Mouse (Mus musculus) regulatory T cell (primary cell): Measurements from ENCODE around the gene Trim47.
"Not testable (repeated sequence)": the region's sequence is repeated elsewhere in the genome, so short reads cannot be mapped to it uniquely, and the experiment has no call there.

Experiments
- in situ Hi-C: fragments of 300-600 bp; cut with MboI, MseI; formaldehyde crosslinking; loops from one replicate; pipeline ENCODE4 v1.15.1; 2025; ENCODE audit warnings: high pct_unique_total_duplicates

Trim47 gene

GRCm38 (mm10) chr11:116138096-116138467, 11.1 kb upstream of the Trim47 start:
- in situ Hi-C loops: no loop called here

DNA sequence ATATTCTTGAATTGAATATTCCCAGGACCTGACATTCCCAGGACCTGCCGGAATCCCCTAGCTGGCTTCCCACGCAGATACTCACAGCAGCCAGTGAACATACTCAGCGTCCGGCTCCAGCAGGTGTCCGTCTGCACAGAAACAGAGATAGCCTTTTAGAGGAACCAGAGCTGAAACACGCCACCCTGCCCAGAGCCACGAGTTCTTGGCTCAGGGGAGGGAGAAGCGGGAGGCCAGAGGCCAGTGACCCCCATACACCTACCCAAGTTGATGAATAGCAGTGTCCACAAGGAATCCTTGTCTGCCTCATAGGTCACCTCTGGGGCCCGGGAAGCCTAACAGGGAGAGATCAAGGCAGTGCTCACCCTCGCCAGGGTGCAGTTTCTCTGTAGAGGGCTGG, 7.2 kb upstream of the Trim47 start:
- in situ Hi-C loops: loop anchor here (5.0 kb wide), 1 partner anchor 42 kb away; no protein-coding TSS in a partner anchor

- in situ Hi-C loops: loop anchor here (5.0 kb wide), 1 partner anchor 41 kb away; no protein-coding TSS in a partner anchor
Measured at GRCm38 (mm10) chr11:116133497-116133896, 6.5 kb upstream of the Trim47 start.

GRCm38 (mm10) chr11:116132366-116133333, 5.6 kb upstream of the Trim47 start:
- in situ Hi-C loops: loop anchor here (5.0 kb wide), 1 partner anchor 40 kb away; no protein-coding TSS in a partner anchor

DNA sequence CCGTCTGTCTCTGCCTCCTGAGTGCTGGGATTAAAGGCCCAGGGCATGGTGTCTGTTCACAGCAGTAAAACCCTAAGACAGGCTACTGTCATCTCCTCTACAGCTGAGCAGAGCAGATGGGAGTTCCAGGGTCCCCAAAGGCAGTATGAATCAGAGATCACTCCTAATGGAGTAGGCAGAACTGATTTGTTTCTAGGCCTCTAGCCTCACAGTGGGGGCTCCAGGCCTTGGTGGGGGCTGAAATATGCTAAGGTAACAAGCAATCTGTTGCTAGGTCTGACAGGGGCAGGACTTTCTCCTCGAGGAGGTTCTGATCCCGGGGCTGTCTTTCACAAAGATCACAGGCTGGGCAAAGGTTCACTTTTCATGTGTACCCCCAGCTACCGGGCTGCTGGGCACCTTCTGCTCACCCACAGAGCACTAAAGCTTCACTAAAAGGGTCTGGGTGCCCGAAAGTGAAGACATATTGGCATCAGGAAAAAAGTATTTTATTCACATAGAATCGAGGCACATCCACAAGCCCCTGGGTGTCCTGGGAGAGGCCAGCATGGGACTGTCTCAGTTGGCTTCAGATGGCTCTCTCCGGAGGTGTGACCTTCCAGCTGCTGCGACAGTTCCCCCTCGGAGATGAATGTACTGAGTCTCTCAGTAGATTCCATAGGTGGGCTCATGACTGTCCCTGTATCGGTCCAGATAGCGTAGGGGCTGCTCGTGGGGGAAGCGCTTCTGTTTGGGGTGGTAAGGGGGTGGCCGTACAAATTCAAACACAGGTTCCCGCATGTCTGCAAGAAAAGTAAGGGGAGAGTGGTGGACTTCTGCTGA, 4.5 kb upstream of the Trim47 start:
- in situ Hi-C loops: loop anchor here (5.0 kb wide), 1 partner anchor 39 kb away; no protein-coding TSS in a partner anchor

- in situ Hi-C loops: loop anchor here (5.0 kb wide), 1 partner anchor 38 kb away; no protein-coding TSS in a partner anchor
Measured at GRCm38 (mm10) chr11:116130488-116131205, 3.6 kb upstream of the Trim47 start, which contains the start of gene Trim65. Trim65 (minus strand) TSS chr11:116131128.

DNA sequence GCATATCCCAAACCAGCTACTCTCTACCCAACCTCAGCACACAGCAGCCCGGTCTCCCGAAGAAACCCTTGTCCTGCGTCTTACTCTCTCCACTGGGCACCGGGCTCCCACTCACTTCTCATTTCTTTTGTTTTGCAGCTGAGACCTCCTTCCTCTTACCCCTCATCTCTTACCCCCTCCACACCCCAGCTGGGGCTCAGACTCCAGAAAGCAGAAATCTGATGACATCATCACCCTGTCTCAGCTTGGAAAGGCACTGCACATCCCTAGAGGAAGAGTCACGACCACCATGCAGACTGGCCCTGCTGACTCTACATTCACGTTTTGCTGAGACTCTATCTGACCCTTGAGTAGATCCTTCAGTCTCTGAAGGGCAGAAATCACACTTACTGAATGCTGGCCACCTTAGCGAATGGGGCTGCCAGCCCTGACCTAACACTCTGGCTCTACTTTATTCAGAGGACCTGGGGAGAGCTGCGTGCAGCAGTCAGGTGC, 3.0 kb upstream of the Trim47 start:
- in situ Hi-C loops: loop anchor here (5.0 kb wide), 1 partner anchor 38 kb away; no protein-coding TSS in a partner anchor

- in situ Hi-C loops: no loop called here
Measured at GRCm38 (mm10) chr11:116129091-116129790, 2.2 kb upstream of the Trim47 start.

DNA sequence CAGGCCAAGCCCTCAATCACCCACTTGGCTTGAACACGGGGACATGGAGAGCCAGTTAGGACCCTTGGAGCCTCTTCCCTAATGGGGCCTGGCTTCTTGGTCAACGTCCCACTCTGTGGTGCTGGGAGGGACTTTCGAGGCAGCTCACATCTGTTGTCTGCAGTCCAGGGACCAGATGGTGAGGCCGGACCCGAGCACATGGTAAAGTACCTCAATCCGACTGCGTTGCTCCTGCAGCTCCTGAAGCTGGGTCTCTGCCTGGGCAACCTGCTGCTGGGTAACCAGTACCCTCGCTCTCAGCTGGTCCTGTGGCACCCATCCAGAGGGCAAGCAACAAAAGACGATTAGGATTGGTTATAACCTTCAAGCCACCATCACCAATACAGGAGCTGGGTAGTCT, 976 bp upstream of the Trim47 start:
- in situ Hi-C loops: no loop called here

- in situ Hi-C loops: no loop called here
Measured at GRCm38 (mm10) chr11:116126261-116126660, 749 bp downstream of the Trim47 start.

- in situ Hi-C loops: not testable (repeated sequence)
Measured at GRCm38 (mm10) chr11:116121731-116122245, 5.2 kb downstream of the Trim47 start.

- in situ Hi-C loops: no loop called here
Measured at GRCm38 (mm10) chr11:116117819-116118218, 9.2 kb downstream of the Trim47 start.

DNA sequence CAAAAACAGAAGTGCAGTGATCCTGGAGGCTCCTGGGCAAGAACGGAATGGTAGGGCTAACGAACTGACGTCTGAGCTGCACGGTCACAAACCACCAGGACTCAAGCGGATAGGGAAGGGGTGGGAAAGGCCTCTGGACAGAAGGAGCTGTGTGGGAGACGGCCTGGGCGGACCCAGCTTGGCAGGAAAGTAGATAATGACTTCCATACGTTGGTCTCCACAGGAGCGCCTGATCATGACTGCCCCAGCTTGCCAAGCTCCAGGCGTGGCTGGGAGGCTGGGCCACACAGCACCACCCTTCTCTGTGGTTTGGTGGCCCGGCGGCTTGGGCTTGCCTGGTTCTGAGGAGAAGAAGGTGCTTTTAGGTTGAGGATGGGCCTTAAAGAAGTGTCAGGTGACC, 9.8 kb downstream of the Trim47 start:
- in situ Hi-C loops: no loop called here

DNA sequence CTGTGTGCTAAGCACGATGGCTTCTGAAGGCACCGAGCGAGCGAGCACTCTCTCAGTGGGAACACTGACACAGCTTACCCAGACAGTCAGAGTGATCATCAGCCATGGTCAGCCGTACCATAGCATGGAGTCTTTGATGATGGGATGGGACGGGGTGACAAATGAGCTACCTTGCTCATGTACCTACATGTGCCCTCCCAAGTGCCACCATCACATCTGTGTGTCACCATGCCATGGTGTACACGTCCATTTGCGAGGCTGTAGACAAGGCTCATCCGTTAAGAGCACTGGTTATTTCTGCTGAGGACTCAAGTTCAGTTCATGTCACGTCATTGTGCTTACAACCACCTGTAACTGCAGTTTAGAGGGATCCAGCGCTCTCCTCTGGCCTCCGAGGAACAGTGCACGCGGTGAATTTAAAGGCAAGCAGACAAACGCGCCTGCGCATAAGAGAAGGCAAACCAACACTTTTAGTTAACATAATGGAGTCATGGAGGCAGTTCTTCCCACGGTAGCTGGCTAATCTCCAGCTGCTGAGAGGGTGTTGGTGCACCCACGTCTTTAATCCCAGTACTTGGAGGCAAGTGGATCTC, 15.3 kb downstream of the Trim47 start:
- in situ Hi-C loops: no loop called here

- in situ Hi-C loops: no loop called here
Measured at GRCm38 (mm10) chr11:116111067-116111466, 15.9 kb downstream of the Trim47 start.

GRCm38 (mm10) chr11:116110540-116110939, 16.5 kb downstream of the Trim47 start:
- in situ Hi-C loops: no loop called here

DNA sequence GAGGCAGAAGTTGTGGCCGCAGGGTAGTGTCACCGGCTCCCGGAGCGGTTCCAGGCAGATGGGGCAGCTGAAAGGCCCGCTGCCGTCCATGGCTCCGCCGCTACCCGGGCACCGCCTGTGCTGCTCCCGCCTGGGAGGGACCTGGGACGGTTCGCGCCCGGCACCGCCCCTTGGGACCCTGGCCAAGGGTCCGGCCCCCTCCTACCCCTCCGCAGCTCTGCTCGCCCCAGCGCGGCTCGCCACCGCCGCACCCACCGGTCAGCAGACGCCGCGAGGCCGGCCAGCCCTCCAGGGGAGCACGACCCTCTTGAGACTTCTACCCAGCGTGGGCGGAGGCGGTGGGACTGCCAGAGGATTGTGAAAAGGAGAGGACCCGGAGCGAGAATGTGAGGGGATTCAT, 16.9 kb downstream of the Trim47 start:
- in situ Hi-C loops: no loop called here

DNA sequence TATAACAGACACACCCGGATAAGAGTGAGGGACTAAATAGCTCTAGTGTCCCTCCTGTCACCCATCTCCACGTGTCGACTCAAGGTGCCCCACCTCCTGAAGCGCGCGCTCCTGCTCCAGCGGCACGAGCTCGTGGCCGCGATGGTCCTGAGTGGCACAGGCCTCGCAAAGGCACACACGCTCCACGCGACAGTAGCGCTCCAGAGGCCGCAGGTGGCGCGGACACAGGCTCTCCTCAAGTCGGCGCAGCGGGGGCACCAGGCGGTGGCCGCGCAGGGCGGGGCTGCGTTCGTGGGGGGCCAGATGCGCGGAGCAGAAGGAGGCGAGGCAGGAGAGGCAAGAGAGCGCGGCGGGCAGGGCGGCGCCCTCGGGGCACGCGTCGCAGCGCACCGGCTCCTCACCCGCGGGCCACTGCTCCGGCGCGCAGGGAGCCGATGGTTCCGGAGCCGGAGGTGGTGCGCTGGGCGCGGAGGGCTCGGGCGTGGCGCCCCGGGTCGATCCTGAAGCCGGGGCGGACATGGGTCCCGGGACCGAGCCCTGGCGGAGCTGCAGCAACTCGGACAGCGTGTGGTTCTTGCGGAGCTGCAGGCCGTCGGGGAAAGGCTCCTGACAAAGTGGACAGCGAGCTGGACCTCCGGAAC, 17.4 kb downstream of the Trim47 start:
- in situ Hi-C loops: no loop called here

DNA sequence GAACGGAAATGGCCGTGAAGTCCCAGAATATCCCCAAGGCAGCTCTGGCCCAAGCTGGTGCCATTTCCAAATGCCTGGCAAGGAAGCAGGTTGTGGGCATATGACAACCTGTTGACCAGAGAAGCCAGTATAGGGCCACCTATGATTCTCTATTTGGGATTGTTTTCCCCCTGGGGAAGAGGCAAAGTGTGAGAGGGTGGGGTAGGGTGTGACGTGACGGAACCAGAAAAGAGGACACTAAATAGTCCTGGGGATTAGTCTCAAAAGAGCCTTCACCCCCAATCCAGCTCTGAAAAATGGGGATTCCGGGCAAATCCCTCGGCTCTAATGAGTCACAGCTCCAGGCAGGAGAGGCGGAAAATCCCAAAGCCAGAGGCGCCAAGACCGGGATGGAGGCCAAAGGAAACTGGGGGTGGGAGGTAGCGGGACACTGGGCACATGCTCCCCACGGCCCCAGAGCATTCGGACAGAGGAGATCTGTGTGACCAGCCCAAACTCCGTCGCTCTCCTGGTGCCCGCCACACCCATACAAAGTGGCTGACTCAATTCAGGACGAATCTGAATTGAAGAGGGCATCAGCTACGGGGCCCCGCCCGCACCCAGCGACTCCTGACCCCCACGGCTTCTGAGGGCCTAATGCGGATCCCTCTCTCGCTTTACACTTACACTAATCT, 18.4 kb downstream of the Trim47 start:
- in situ Hi-C loops: no loop called here
